Mouse (Mus musculus) kidney, adult 18-20 months (tissue): ENCODE results near the gene Icos.

Experiments
- DNase-seq: peaks from one replicate; pipeline ENCODE4 v3.0.0; 2021

The Icos gene

DNA sequence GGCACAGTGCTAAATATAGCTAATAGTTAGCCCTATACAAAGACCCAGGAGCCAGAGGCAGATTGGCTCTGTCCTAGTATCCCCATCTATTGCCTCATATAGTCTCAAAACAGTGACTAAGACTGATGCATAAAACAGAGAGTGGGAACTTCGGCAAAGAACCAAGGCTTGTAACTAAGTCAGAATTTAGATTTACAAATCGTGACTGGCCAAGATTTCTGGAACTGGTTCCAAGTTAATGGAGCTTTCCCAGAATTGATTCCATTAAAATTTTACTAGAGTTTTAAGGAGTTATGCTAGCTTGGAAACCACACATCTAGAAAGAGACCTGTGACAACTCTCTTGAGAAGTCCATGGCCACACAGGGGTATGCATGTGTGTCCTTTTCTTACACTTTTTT is 65.1 kb downstream of the Icos start:
- no peak for DNase-seq

DNA sequence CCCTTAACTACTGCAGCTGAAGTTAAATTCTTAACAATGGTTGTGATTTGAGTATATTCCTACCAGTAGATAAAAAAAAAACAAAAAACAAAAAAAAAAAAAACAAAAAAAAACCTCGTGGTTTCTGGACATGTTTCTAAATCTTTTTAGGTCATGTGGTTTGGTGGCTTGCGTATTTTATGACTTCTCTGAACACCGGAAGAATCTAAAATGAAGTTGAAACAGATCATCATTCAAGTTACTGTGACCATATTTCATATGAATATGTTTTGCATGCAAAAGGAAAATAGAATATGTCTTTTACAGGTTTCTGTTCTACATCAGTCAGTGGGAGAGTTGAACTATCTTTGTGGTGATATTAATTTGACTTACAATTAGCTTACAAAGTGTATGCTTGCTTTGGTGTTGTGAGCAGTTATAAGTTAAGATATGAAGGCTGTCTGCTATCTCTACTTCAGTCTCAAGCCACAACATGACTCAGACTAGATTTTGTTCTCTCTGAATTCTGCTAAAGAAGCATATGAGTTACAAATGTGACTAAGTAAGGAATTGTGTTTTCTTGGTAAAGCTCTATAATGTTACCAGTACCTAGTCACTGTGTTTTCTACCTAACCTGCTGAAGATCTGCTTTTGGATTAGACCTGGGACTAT is 68.5 kb downstream of the Icos start:
- DNase-seq: no peak

DNA sequence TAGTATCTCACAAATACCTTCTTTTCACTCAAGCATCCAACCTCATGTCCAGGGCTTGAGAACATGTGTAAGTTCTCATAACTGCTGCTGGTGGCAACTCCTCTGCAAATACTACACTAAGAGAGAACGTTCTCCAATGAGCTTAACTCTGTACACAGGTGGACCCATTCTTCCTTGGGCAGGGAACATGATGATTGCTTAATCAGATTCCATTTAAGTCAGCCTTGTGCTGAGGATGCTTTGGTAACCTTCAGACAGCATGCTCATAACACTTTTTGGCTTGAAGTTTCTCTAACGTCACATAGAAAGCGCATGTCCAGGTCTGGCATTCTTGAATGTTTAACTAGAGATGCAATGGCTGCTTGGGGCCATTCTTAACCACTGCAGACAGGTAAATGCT is 69.6 kb downstream of the Icos start:
- no peak for DNase-seq
